Mouse (Mus musculus) ES-Bruce4 (cell line): ENCODE data around the gene Ogt. TPM values are rescaled to one million over a fixed set of nuclear protein-coding genes. Genes with fewer than 3 reads are reported as not detected.

Experiments used
- H3K27ac ChIP-seq: 2 replicates; pipeline ENCODE4 v1.5.1; 2012; ENCODE audit warnings: low read length, inconsistent platforms; ENCODE audit not compliant: insufficient read depth
- H3K27me3 ChIP-seq: 2 replicates; pipeline ENCODE4 v1.6.1; 2012; ENCODE audit warnings: mild to moderate bottlenecking, low read length, inconsistent platforms; ENCODE audit not compliant: control insufficient read depth, poor library complexity, insufficient read depth, severe bottlenecking
- H3K36me3 ChIP-seq: 2 replicates; pipeline ENCODE4 v1.6.1; 2012; ENCODE audit warnings: inconsistent platforms, mild to moderate bottlenecking, low read length, moderate library complexity; ENCODE audit not compliant: control insufficient read depth, poor library complexity, insufficient read depth, severe bottlenecking
- H3K4me1 ChIP-seq: one replicate; pipeline ENCODE4 v1.8.1; 2011; ENCODE audit warnings: low read length; ENCODE audit not compliant: control insufficient read depth, insufficient read depth
- H3K4me3 ChIP-seq: 2 replicates; pipeline ENCODE4 v1.5.1; 2011; ENCODE audit warnings: low read depth, mild to moderate bottlenecking, low read length
- H3K9ac ChIP-seq: 2 replicates; pipeline ENCODE4 v1.6.1; 2012; ENCODE audit warnings: low read depth, mild to moderate bottlenecking, inconsistent platforms; ENCODE audit not compliant: poor library complexity, severe bottlenecking
- H3K9me3 ChIP-seq: replicated peaks from 2 replicates; pipeline ENCODE4 v1.6.1; 2012; ENCODE audit warnings: mild to moderate bottlenecking, low read length, inconsistent platforms; ENCODE audit not compliant: control insufficient read depth, poor library complexity, insufficient read depth, severe bottlenecking
- CTCF ChIP-seq: IDR thresholded peaks from one replicate; pipeline ENCODE4 v1.8.1; 2011; ENCODE audit warnings: low read depth, low read length
- EP300 ChIP-seq: IDR thresholded peaks from 2 replicates; pipeline ENCODE4 v1.6.1; 2011; ENCODE audit warnings: low read depth, low read length; ENCODE audit not compliant: insufficient read depth
- POLR2A ChIP-seq: IDR thresholded peaks from one replicate; pipeline ENCODE4 v1.8.1; 2011; ENCODE audit warnings: low read length; ENCODE audit not compliant: insufficient read depth
- polyA plus RNA-seq: library from polyadenylated mRNA; stranded (reverse); fragments of >200 nt; gene quantifications from 2 replicates; pipeline ENCODE4 v1.2.4, GENCODE M21; 2011; ENCODE audit warnings: low read depth; ENCODE audit not compliant: missing spikeins, insufficient read depth, insufficient read length

Ogt gene
- polyA plus RNA-seq, 1 experiment, result 324 TPM

GRCm38 (mm10) chrX:101646621-101647020 is 6.8 kb downstream of the Ogt start:
- no peaks in the 10 kb centered on the region for H3K9me3 ChIP-seq
- H3K27ac ChIP-seq, result no peak overlapping the region
- no peaks in the 10 kb centered on the region for H3K27me3 ChIP-seq
- no peak overlapping the region for H3K9ac ChIP-seq
- H3K4me3 ChIP-seq, result no peak overlapping the region
- peaks cover 25% of the 10 kb centered on the region for H3K36me3 ChIP-seq
- H3K4me1 ChIP-seq, result no peaks in the 10 kb centered on the region
- TF ChIP-seq EP300 (no peak), POLR2A (no peak), CTCF (no peak)

- H3K27me3 ChIP-seq, result peaks cover 8% of the 10 kb centered on the region
- no peaks in the 10 kb centered on the region for H3K4me1 ChIP-seq
- no peak overlapping the region for H3K27ac ChIP-seq
- H3K4me3 ChIP-seq, result peak overlapping the region; percentile 40
- no peak for TF ChIP-seq CTCF
- no peak for TF ChIP-seq POLR2A
- TF ChIP-seq EP300, result no peak
- no peaks in the 10 kb centered on the region for H3K36me3 ChIP-seq
- no peaks in the 10 kb centered on the region for H3K9me3 ChIP-seq
- H3K9ac ChIP-seq, result no peak overlapping the region
Measured at GRCm38 (mm10) chrX:101695686-101696085, 55.8 kb downstream of the Ogt start.

- Histone ChIP-seq H3K36me3 (no peaks in the 10 kb centered on the region; the same call in 1 of the 2 replicates), H3K9me3 (no peaks in the 10 kb centered on the region), H3K9ac (peak overlapping the region; percentile 88), H3K27ac (no peak overlapping the region), H3K27me3 (peaks cover 8% of the 10 kb centered on the region), H3K4me3 (peak overlapping the region; percentile 57), H3K4me1 (no peaks in the 10 kb centered on the region)
- TF ChIP-seq EP300 (no peak), POLR2A (no peak), CTCF (no peak)
Measured at GRCm38 (mm10) chrX:101697537-101697936, 57.7 kb downstream of the Ogt start.

GRCm38 (mm10) chrX:101698232-101698631 is 58.4 kb downstream of the Ogt start:
- Histone ChIP-seq H3K36me3 (no peaks in the 10 kb centered on the region; the same call in 1 of the 2 replicates), H3K9me3 (no peaks in the 10 kb centered on the region), H3K9ac (no peak overlapping the region), H3K4me3 (peak overlapping the region; percentile 57), H3K4me1 (no peaks in the 10 kb centered on the region), H3K27me3 (peaks cover 8% of the 10 kb centered on the region), H3K27ac (no peak overlapping the region)
- no peak for TF ChIP-seq POLR2A
- TF ChIP-seq EP300, result 0 out of 2 replicates have a peak, but pooled peaks have one; percentile 9
- peak; percentile 60 for TF ChIP-seq CTCF

- no peak overlapping the region for H3K9ac ChIP-seq
- no peak overlapping the region for H3K4me3 ChIP-seq
- H3K4me1 ChIP-seq, result no peaks in the 10 kb centered on the region
- no peaks in the 10 kb centered on the region for H3K27me3 ChIP-seq
- no peaks in the 10 kb centered on the region; the same call in 1 of the 2 replicates for H3K36me3 ChIP-seq
- H3K9me3 ChIP-seq, result no peaks in the 10 kb centered on the region
- H3K27ac ChIP-seq, result no peak overlapping the region
- no peak for TF ChIP-seq CTCF
Measured at GRCm38 (mm10) chrX:101705111-101705510, 65.3 kb downstream of the Ogt start.

- TF ChIP-seq CTCF, result no peak
- TF ChIP-seq POLR2A, result no peak
- TF ChIP-seq EP300, result no peak
- Histone ChIP-seq H3K9me3 (no peaks in the 10 kb centered on the region), H3K27me3 (no peaks in the 10 kb centered on the region; the same call in 1 of the 2 replicates), H3K4me1 (no peaks in the 10 kb centered on the region), H3K27ac (no peak overlapping the region), H3K36me3 (no peaks in the 10 kb centered on the region), H3K4me3 (no peak overlapping the region), H3K9ac (no peak overlapping the region)
Measured at GRCm38 (mm10) chrX:101720401-101720800, 80.5 kb downstream of the Ogt start.
